Mouse (Mus musculus) lung, embryonic 14.5 days (tissue): ENCODE measurements around the gene Capg. TPM values are rescaled to one million over a fixed set of nuclear protein-coding genes. Genes with fewer than 3 reads are reported as not detected.

Experiments used
- ATAC-seq: fragments of 200-750 bp; cut with Nextera tagmentation; 2 replicates; pipeline ENCODE4 v1.8.0; 2017; ENCODE audit warnings: mild to moderate bottlenecking, moderate TSS enrichment, moderate library complexity; ENCODE audit not compliant: insufficient read depth
- DNase-seq: peaks from one replicate; pipeline ENCODE4 v3.0.0-alpha.2; 2015
- H3K27ac ChIP-seq: fragments of 300-500 bp; sonication (generic); 2 replicates; pipeline ENCODE4 v1.5.1; 2014; ENCODE audit warnings: low read depth, mild to moderate bottlenecking, moderate library complexity
- H3K27me3 ChIP-seq: fragments of 300-500 bp; sonication (generic); 2 replicates; pipeline ENCODE4 v1.6.1; 2014; ENCODE audit warnings: low read length, control low read depth; ENCODE audit not compliant: insufficient read depth
- H3K36me3 ChIP-seq: fragments of 300-500 bp; sonication (generic); 2 replicates; pipeline ENCODE4 v1.6.1; 2014; ENCODE audit warnings: control low read depth; ENCODE audit not compliant: insufficient read depth
- H3K4me1 ChIP-seq: fragments of 300-500 bp; sonication (generic); 2 replicates; pipeline ENCODE4 v1.6.1; 2014; ENCODE audit warnings: antibody characterized with exemption, control low read depth; ENCODE audit not compliant: insufficient read depth
- H3K4me2 ChIP-seq: fragments of 300-500 bp; sonication (generic); 2 replicates; pipeline ENCODE4 v1.6.1; 2014; ENCODE audit warnings: mild to moderate bottlenecking
- H3K4me3 ChIP-seq: fragments of 300-500 bp; sonication (generic); 2 replicates; pipeline ENCODE4 v1.5.1; 2014; ENCODE audit warnings: low read depth, low read length
- H3K9ac ChIP-seq: fragments of 300-500 bp; sonication (generic); 2 replicates; pipeline ENCODE4 v1.6.1; 2014
- H3K9me3 ChIP-seq: fragments of 300-500 bp; sonication (generic); 2 replicates; pipeline ENCODE4 v1.6.1; 2016; ENCODE audit warnings: low read depth, low read length, control low read depth
- CTCF ChIP-seq: IDR thresholded peaks from 2 replicates; pipeline ENCODE4 v1.5.1; 2016; ENCODE audit warnings: antibody characterized with exemption, low read depth
- WGBS: fragments of 180-500 bp; shearing (Covaris S2); extraction: QIAGEN DNeasy Blood & Tissue Kit; methylation state at CpG from one replicate; pipeline ENCODE4 v1.1.7; 2014; 5-methylcytosine and 5-hydroxymethylcytosine counted together
- polyA plus RNA-seq: library from polyadenylated mRNA; unstranded; fragments of >200 nt; fragmentation: Nextera tagmentation; extraction: Ambion mirVana; gene quantifications from 2 replicates; pipeline ENCODE4 v1.2.1, GENCODE M21; 2014

Gene Capg
- polyA plus RNA-seq, 1 experiment from 2014 or later: 40.5 TPM

GRCm38 (mm10) chr6:72547862-72548261, 3.7 kb downstream of the Capg start:
- 69% methylated on average over 3 of the region's 3 CpGs for WGBS
- Histone ChIP-seq H3K4me2 (no peak overlapping the region), H3K27ac (no peak overlapping the region), H3K9me3 (no peaks in the 10 kb centered on the region), H3K27me3 (no peaks in the 10 kb centered on the region), H3K4me3 (no peak overlapping the region), H3K4me1 (no peaks in the 10 kb centered on the region; the same call in none of the 2 replicates), H3K36me3 (no peaks in the 10 kb centered on the region), H3K9ac (no peak overlapping the region)
- TF ChIP-seq CTCF: no peak
- no peak for ATAC-seq
- DNase-seq: no peak

DNA sequence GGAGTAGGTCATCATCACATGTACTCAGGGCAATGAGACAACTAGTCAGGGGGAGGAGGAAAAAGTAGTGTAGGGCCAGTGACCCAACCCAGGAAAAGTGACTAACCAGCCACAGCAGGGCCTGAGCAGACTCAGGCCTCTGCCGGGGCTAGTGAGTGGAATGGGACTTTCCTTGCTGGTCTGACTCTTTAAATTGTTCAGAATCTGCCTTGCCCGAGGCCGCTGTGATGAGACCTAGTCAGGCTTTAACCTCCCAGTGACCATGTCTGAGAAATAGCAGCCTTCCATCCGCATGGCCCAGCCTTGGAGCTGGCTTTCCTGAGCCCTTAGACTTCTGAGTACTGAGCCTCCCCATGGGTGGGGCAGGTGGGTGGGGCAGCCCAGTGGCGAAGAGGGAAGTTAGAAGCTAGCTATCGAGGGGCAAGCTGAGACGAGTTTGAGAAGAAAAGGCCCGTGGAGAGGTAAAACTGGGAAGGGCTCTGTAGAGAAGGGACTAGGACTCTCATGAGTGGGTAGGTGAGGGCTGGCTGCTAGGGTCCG, 4.9 kb downstream of the Capg start:
- WGBS: 65% methylated on average over 9 of the region's 9 CpGs
- no peaks in the 10 kb centered on the region; the same call in 1 of the 2 replicates for H3K4me1 ChIP-seq
- H3K27ac ChIP-seq: no peak overlapping the region
- no peak overlapping the region for H3K4me2 ChIP-seq
- no peak overlapping the region for H3K4me3 ChIP-seq
- H3K9ac ChIP-seq: no peak overlapping the region
- ATAC-seq (no peak), DNase-seq (no peak)
- H3K27me3 ChIP-seq: no peaks in the 10 kb centered on the region
- no peaks in the 10 kb centered on the region for H3K9me3 ChIP-seq
- no peak for TF ChIP-seq CTCF
- H3K36me3 ChIP-seq: no peaks in the 10 kb centered on the region

DNA sequence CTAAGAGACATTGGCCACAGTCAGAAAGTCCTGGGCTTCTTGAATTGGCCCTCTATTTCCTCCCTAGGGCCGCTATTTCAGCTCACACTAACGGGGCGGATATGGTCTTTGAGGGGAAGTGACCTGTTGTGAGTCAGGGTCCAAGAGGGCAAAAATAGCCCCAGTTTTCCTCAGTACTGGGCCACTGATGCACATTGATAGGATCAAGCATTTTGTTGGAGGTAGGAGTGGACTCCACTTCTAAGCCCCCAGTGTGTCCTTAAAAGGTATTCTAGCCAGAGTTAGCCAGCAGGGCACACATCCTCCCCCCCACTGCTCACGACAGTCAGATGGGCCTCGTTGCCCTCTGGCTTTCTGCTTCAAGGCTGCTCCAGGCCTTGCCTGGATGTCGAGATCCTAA, 5.8 kb downstream of the Capg start:
- ATAC-seq (no peak), DNase-seq (no peak)
- no peaks in the 10 kb centered on the region for H3K27me3 ChIP-seq
- H3K9ac ChIP-seq: no peak overlapping the region
- H3K4me2 ChIP-seq: no peak overlapping the region
- H3K27ac ChIP-seq: no peak overlapping the region
- no peaks in the 10 kb centered on the region for H3K36me3 ChIP-seq
- TF ChIP-seq CTCF: no peak
- no peaks in the 10 kb centered on the region for H3K9me3 ChIP-seq
- H3K4me1 ChIP-seq: no peaks in the 10 kb centered on the region
- 67% methylated on average over 6 of the region's 6 CpGs for WGBS
- H3K4me3 ChIP-seq: no peak overlapping the region

DNA sequence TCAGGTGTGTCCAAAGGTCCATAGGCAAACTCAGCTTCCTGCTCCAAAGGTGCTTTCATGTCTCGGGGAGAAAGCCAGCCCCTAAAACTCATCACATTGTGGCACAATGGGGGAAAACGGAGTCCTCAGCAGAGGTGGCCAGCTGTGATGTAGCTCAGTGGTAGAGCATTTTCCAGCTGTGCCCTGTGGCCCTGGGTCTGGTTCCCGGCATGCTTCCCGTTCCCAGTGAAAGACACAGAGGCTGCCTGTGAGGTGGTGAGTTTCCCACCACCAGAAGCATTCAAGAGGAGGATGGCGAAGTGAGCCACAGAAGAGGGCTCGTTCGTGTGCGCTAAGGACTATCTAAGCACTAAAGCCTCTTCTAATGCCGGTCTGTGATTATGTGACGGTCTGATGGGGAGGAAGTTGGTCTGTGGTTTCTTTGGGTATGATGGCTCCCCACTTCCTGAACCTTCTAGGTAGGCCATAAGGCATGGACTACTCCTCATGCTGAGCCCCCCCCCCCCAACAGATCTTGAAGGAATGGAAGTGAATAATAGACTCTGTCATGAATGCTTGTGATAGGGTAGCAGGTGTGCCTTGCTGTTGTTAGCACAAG, 6.4 kb downstream of the Capg start:
- TF ChIP-seq CTCF: no peak
- ATAC-seq: no peak
- no peak for DNase-seq

GRCm38 (mm10) chr6:72552171-72553078, 8.2 kb downstream of the Capg start:
- ATAC-seq (peak; percentile 97), DNase-seq (peak; percentile 94)
- Histone ChIP-seq H3K9ac (peak overlapping the region; percentile 55), H3K4me3 (peak overlapping the region; percentile 35), H3K4me2 (peak overlapping the region; percentile 71), H3K4me1 (no peaks in the 10 kb centered on the region), H3K9me3 (no peaks in the 10 kb centered on the region), H3K36me3 (no peaks in the 10 kb centered on the region), H3K27ac (peak overlapping the region; percentile 90), H3K27me3 (no peaks in the 10 kb centered on the region)
- 0 out of 2 replicates have a peak, but pooled peaks have one; percentile 23 for TF ChIP-seq CTCF
- 14% methylated on average over 27 of the region's 27 CpGs for WGBS

More for the DNA sequence above, 6.4 kb downstream of the Capg start:
- Histone ChIP-seq H3K27me3 (no peaks in the 10 kb centered on the region), H3K4me1 (no peaks in the 10 kb centered on the region), H3K9ac (no peak overlapping the region), H3K27ac (no peak overlapping the region), H3K9me3 (no peaks in the 10 kb centered on the region), H3K4me2 (no peak overlapping the region), H3K4me3 (no peak overlapping the region), H3K36me3 (no peaks in the 10 kb centered on the region)
- WGBS: 84% methylated on average over 10 of the region's 10 CpGs

DNA sequence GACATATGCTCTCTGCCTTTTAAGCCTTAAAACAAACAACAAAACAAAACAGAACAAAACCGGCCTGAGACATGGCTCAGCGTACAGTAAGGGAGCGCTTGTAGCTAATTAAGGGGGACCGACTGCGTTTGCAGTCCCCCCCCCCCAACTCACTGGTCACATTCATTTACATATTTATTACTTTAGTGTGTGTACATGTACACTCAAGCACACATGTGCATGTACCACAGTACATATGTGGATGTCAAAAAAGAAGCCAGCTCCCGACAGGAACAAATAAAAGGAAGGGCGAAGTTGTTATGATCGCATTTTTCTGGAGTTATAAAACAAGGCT, 8.9 kb downstream of the Capg start:
- TF ChIP-seq CTCF: no peak
- peak overlapping the region; percentile 71 for H3K4me2 ChIP-seq
- H3K9ac ChIP-seq: peak overlapping the region; percentile 55
- peak overlapping the region; percentile 35 for H3K4me3 ChIP-seq
- no peaks in the 10 kb centered on the region for H3K27me3 ChIP-seq
- no peak for ATAC-seq
- no peaks in the 10 kb centered on the region for H3K9me3 ChIP-seq
- H3K36me3 ChIP-seq: no peaks in the 10 kb centered on the region
- H3K4me1 ChIP-seq: no peaks in the 10 kb centered on the region
- WGBS: 14% methylated on average over 8 of the region's 8 CpGs
- peak overlapping the region; percentile 90 for H3K27ac ChIP-seq
- no peak for DNase-seq

DNA sequence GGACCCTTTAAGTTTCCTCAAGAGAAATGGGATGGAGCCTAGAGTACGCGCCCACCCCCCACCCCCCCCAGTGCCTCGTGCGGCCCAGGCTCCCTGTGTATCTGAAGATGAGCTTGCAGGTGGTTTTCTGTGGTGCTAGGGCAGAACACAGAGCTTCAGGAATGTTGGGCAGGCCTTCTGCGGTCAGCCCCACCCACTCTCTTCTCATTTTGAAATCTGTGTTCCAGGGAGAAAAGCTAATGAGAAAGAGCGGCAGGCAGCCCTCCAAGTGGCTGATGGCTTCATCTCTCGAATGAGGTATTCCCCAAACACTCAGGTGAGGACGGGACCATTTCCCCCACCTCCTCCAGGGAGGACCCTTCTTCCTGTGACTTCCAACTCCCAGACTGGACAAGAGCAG, 16.6 kb downstream of the Capg start:
- WGBS: 60% methylated on average over 8 of the region's 8 CpGs
- no peak overlapping the region for H3K4me3 ChIP-seq
- TF ChIP-seq CTCF: no peak
- ATAC-seq: no peak
- no peak overlapping the region for H3K27ac ChIP-seq
- no peak overlapping the region for H3K4me2 ChIP-seq
- no peak overlapping the region for H3K9ac ChIP-seq
- no peaks in the 10 kb centered on the region for H3K4me1 ChIP-seq
- no peaks in the 10 kb centered on the region for H3K9me3 ChIP-seq
- no peaks in the 10 kb centered on the region for H3K27me3 ChIP-seq
- DNase-seq: no peak
- no peaks in the 10 kb centered on the region for H3K36me3 ChIP-seq
